Mouse (Mus musculus) natural killer cell, adult 2 months (primary cell): ENCODE results near the gene a.

ENCODE experiments used
- DNase-seq, 2 experiments: peaks; one replicate each; pipeline ENCODE4 v3.0.0; 2022; ENCODE audit warnings: low spot score in 2 of 2

The a gene

GRCm38 (mm10) chr2:154790656-154791483, at the start of gene a, which contains the start of gene Raly:
Gene a (plus strand): TSS chr2:154791402.
Gene Raly (plus strand): TSS chr2:154791096.
- DNase-seq = peak; percentile 97 to 98

DNA sequence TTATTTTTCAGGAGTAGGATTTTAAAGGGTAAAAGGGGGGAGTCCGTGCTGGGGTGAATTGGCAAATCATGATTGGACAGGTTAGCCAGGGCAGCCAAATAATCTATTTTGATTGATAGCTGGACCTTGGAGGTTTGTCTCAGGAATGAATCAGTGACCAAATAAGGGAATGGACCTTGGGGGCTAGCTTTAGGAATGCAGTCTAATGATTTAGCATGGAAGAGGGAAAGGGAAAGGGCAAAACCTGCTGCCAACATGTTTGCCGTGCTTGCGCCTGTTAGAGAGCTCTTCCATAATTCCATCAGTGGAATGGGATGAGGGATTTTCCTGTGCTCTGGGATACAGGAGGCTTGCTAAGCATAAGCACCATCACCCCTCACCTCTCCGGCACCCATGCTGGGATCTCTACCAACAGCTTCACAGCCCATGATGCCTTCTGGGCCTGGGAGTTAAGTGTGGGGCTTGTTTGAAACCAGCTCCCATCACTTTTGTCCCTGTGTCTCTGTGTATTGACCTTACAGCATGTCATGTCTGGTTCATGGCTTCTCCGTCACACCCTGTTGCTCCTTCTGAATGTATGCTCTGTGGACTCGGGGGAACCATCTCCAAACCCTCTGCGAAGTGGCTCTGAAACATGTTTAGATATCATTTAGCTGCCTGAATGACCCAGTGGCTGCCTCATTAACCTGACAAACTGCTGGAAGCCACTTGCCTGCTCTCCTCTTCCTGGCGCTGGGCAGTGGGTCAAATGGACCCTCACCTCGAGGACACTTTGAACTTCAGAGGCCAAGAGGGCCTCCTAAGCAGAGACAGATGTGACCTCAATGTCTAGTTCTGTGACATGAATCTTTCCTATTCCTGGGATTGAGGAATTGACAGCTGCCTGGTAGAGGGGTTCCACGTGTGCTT, 48.0 kb upstream of the a start:
- no peak for DNase-seq

GRCm38 (mm10) chr2:154743915-154744314, 47.3 kb upstream of the a start:
- DNase-seq = no peak

GRCm38 (mm10) chr2:154748383-154748782, 42.8 kb upstream of the a start:
- DNase-seq = no peak

GRCm38 (mm10) chr2:154749046-154750036, 41.9 kb upstream of the a start:
- DNase-seq = no peak

DNA sequence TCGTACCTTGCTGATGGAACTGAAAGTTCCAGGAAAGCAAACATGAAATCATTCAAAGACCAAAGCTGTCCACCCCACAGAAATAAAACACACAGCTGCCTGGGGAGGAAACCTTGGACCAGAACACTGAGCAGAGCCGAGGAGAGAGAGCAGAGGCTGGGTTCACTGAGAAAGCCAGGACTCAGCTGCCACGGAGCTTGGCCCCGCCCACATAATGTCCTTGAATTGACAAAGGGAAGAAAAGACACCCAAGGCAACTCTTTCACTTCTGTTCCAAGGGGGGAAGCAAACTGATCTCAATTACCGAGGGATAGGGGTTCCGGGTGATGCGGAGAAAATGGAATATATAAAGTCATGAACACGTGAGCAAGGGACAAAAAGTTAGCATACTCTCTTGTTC, 39.3 kb upstream of the a start:
- DNase-seq = no peak

GRCm38 (mm10) chr2:154754068-154754560, 37.1 kb upstream of the a start:
- no peak for DNase-seq

GRCm38 (mm10) chr2:154755791-154756190, 35.4 kb upstream of the a start:
- no peak for DNase-seq

- DNase-seq = no peak
Observed at GRCm38 (mm10) chr2:154757691-154758090, 33.5 kb upstream of the a start.

DNA sequence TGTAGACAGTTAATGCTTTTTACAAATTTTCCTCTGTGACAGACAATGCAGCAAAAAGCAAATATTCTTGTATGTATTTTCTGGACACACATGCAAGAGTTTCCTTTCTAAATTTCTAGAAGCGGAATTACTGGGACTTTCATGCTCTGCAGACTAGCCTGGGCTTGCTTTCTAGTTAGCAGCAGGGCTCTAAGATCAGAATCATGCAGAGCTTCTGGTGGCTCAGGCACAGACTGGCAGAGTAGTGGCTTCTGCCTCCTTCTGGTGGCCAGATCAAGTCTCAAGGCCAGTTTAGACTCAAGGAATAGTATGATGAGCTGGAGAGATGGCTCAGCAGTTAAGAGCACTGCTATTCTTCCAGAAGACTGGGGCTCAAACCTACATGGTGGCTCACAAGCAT, 32.7 kb upstream of the a start:
- no peak for DNase-seq

- no peak for DNase-seq
Observed at GRCm38 (mm10) chr2:154763226-154763625, 28.0 kb upstream of the a start.

GRCm38 (mm10) chr2:154764828-154765497, 26.2 kb upstream of the a start:
- no peak for DNase-seq

- no peak for DNase-seq
Observed at GRCm38 (mm10) chr2:154765554-154766008, 25.6 kb upstream of the a start.

DNA sequence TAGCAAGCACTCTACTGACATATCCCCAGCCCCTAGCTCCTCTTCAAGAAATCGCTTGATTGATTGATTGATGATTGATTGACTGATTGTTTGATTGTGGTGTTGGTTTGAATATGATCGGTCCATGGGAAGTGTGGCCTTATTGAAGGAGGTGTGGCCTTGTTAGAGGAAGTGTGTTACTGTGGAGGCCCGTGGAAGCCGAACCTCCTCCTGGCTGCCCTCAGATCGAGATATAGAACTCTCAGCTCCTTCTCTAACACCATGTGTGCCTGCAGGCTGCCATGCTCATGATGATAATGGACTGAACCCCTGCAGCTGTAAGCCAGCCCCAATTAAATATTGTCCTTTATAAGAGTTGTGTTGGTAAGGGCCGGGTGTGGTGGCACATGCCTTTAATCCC, 24.2 kb upstream of the a start:
- DNase-seq = no peak

GRCm38 (mm10) chr2:154769930-154770329, 21.3 kb upstream of the a start, which contains the start of gene Gm14214:
Gene Gm14214 (minus strand): TSS chr2:154770030.
- DNase-seq = no peak

- DNase-seq = no peak
Observed at GRCm38 (mm10) chr2:154771604-154772003, 19.6 kb upstream of the a start.

- peak; percentile 52 for DNase-seq
Observed at GRCm38 (mm10) chr2:154774032-154774431, 17.2 kb upstream of the a start.

DNA sequence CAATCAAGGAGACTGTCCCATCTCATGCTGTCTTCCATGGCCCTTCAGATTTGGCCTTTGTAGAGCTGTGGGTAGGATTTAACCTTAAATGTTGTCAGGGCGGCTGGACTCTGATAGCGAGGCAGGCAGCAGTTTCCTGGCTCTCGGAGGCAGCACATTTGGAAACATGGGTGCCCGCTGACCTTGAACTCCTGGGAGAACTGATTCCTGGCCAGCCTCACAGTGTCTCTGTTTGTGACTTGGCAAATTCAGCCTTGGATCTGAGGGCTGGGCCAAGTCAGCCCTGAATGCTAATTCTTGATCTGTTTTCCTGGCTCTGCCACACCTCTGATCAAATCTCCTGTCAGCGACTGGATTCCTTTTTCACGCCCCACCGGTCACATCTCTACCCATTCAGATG, 14.7 kb upstream of the a start:
- DNase-seq = no peak

DNA sequence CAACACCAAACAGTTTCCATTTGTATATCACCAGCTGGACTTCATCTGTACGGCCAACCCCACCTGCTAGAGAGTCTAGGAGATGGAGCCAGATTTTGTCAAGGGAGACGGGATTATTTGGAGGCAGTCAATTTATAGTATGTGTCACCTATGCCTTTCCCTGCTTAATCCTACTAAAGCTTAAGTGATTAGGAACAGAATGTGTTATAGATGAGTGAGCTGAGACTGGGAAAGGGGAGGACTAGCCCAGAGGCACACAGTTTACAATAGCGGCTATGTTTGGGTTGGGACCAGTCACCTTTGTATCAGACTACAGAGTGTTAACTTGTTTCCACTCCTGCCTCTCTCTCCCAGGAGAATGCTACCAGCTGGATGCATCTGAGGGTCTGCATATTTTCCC, 11.6 kb upstream of the a start:
- DNase-seq = no peak

DNA sequence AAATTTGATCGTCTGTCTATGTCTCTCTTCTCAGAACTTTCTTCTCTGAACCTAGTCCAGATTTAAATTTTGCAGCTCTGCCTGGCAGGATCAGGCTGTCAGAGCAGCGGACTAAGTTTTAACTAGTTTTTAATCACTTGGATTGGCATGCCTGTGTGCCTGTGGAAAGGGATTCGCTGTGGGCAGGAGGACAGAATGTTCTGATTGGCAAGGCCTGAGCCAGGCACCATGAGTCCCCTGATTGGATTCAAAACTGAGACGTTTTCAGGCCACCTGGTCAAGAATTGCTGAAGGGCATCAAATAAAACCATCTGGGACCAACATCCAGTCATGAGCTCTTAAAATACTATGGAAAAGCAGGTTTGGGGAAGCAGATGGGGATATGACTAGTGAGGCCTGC, 8.8 kb upstream of the a start:
- DNase-seq = no peak
